Mouse (Mus musculus): ENCODE data around the gene Hist1h2bf.
"Not testable (repeated sequence)": the region's sequence is repeated elsewhere in the genome, so short reads cannot be mapped to it uniquely, and the experiment has no call there.

The Hist1h2bf gene

GRCm38 (mm10) chr13:23572218-23573033 lies 1.6 kb downstream of the Hist1h2bf start:
- in situ Hi-C loops (cut with MboI, MseI), result loop anchor here (5.0 kb wide), 2 partner anchors 110 to 1850 kb away; partner anchors contain the start of genes Hist1h2ac, Hist1h2bc and Hist1h2bm

- in situ Hi-C loops (cut with MboI, MseI), result loop anchor here (5.0 kb wide), 2 partner anchors 111 to 1849 kb away; partner anchors contain the start of genes Hist1h2ac, Hist1h2bc and Hist1h2bm
Measured at GRCm38 (mm10) chr13:23571504-23572217, 2.3 kb downstream of the Hist1h2bf start.

- in situ Hi-C loops (cut with MboI, MseI), result loop anchor here (5.0 kb wide), 2 partner anchors 111 to 1849 kb away; partner anchors contain the start of genes Hist1h2ac, Hist1h2bc and Hist1h2bm
Measured at GRCm38 (mm10) chr13:23571022-23571503, 2.9 kb downstream of the Hist1h2bf start, which contains the start of the genes Hist1h2ae and Hist1h2bg. TSS of gene Hist1h2ae (minus strand) at chr13:23571220. TSS of gene Hist1h2bg (plus strand) at chr13:23571396.

- in situ Hi-C loops (cut with MboI, MseI), result loop anchor here (5.0 kb wide), 2 partner anchors 112 to 1848 kb away; partner anchors contain the start of genes Hist1h2ac, Hist1h2bc and Hist1h2bm
Measured at GRCm38 (mm10) chr13:23570261-23571021, 3.6 kb downstream of the Hist1h2bf start.

GRCm38 (mm10) chr13:23564482-23564881 lies 9.5 kb downstream of the Hist1h2bf start:
- in situ Hi-C loops (cut with MboI, MseI), result no loop called here

- in situ Hi-C loops (cut with MboI, MseI), result no loop called here
Measured at GRCm38 (mm10) chr13:23562699-23563462, 11.1 kb downstream of the Hist1h2bf start.

- in situ Hi-C loops (cut with MboI, MseI), result not testable (repeated sequence)
Measured at GRCm38 (mm10) chr13:23561883-23562659, 11.9 kb downstream of the Hist1h2bf start, which contains the start of gene Hist1h3e. TSS of gene Hist1h3e (minus strand) at chr13:23562369.

GRCm38 (mm10) chr13:23561531-23561882 lies 12.5 kb downstream of the Hist1h2bf start:
- in situ Hi-C loops (cut with MboI, MseI), result not testable (repeated sequence)

GRCm38 (mm10) chr13:23560699-23561098 lies 13.3 kb downstream of the Hist1h2bf start:
- in situ Hi-C loops (cut with MboI, MseI), result not testable (repeated sequence)

- in situ Hi-C loops (cut with MboI, MseI), result no loop called here
Measured at GRCm38 (mm10) chr13:23556906-23557305, 17.1 kb downstream of the Hist1h2bf start.

- in situ Hi-C loops (cut with MboI, MseI), result no loop called here
Measured at GRCm38 (mm10) chr13:23555839-23556416, 18.1 kb downstream of the Hist1h2bf start.

GRCm38 (mm10) chr13:23554925-23555838 lies 18.8 kb downstream of the Hist1h2bf start:
- in situ Hi-C loops (cut with MboI, MseI), result no loop called here

GRCm38 (mm10) chr13:23554393-23554792 lies 19.6 kb downstream of the Hist1h2bf start:
- in situ Hi-C loops (cut with MboI, MseI), result no loop called here

GRCm38 (mm10) chr13:23552962-23553361 lies 21.0 kb downstream of the Hist1h2bf start, which contains the start of gene Hist1h1d:
TSS of gene Hist1h1d (plus strand) at chr13:23553262.
- in situ Hi-C loops (cut with MboI, MseI), result no loop called here

GRCm38 (mm10) chr13:23551931-23552914 lies 21.8 kb downstream of the Hist1h2bf start:
- in situ Hi-C loops (cut with MboI, MseI), result no loop called here

- in situ Hi-C loops (cut with MboI, MseI), result not testable (repeated sequence)
Measured at GRCm38 (mm10) chr13:23551146-23551834, 22.7 kb downstream of the Hist1h2bf start, which contains the start of gene Hist1h4f. TSS of gene Hist1h4f (minus strand) at chr13:23551648.
